Mouse (Mus musculus): ENCODE data around the gene C1qtnf9. TPM values are rescaled to one million over a fixed set of nuclear protein-coding genes. Genes with fewer than 3 reads are reported as not detected.

The C1qtnf9 gene
- polyA plus RNA-seq, 1 experiment = 16.8 TPM

DNA sequence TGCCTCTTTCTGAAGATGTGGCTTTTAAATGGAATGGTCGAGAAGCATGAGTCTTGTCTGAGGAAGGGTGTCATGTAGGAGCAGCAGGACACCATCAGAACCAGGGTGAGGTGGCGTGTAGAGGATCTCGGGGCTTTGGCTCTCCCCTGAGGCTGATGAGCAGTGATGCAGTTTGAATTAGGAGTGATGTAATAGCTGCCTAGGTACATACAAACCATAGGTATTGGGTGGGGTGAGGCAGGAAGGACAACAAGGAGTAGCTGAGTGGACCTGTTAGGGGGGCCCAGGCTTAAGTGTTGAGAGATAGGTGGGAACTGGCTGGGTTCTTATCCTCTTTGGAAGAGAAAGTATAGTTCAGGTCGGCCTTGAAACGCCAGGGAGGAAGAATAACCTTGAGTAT is 27.4 kb upstream of the C1qtnf9 start:
- H3K27ac ChIP-seq (replicated peaks; ENCODE audit: low read depth, low read length) = peak overlapping the region; percentile 74
- H3K4me3 ChIP-seq (ENCODE audit: insufficient read depth, low read depth, low read length) = no peak overlapping the region
- H3K4me1 ChIP-seq (ENCODE audit: control insufficient read depth, insufficient read depth, insufficient read length, low read length) = peaks cover 37% of the 10 kb centered on the region

DNA sequence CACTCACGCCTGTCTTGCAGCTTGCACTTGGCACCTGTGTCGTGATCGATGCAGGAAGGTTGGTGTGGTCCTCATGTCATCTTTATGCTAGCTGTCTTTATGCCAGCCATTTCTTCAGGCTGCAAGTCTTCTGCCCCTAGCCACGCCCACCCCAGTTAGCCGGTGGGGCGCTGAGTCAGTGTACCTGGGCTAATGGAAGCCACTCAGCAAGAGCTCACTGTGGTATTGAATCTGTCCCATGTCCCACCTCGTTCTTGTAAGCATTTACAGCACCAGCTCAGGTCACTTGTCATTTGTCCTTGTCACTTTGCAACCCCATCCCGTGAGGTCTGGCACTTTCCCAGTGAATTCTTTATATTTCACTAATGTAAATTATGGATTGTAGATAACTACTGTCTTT is 26.9 kb upstream of the C1qtnf9 start:
- Histone ChIP-seq H3K27ac (replicated peaks; ENCODE audit: low read depth, low read length) (peak overlapping the region; percentile 74), H3K4me1 (ENCODE audit: control insufficient read depth, insufficient read depth, insufficient read length, low read length) (peaks cover 37% of the 10 kb centered on the region), H3K4me3 (ENCODE audit: insufficient read depth, low read depth, low read length) (no peak overlapping the region)

DNA sequence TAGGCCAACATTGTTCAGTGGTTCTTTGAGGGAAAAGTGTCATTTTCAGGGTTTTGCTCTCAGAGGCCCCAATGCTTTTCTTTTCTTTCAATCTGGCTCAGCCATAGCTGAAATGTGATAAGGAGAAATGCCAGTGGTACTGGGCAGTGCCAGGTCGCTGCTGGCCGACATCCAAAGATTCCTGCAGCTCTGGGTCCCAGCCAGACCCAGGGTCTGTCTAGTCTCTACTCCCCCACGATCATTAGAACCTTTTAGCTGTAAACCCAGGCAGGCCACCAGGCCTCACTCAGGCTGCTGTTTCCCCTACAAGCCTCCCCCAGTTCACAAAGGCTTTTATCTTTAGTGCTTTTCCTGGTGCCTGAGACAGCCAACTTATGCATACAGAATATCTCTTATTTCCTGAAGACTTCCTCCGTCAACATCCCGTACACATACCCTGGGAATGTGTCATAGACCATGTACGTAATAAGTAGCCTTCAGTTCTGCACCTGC is 26.4 kb upstream of the C1qtnf9 start:
- peak overlapping the region; percentile 74 for H3K27ac ChIP-seq (replicated peaks; ENCODE audit: low read depth, low read length)
- peaks cover 32% of the 10 kb centered on the region for H3K4me1 ChIP-seq (ENCODE audit: control insufficient read depth, insufficient read depth, insufficient read length, low read length)
- no peak overlapping the region for H3K4me3 ChIP-seq (ENCODE audit: insufficient read depth, low read depth, low read length)

DNA sequence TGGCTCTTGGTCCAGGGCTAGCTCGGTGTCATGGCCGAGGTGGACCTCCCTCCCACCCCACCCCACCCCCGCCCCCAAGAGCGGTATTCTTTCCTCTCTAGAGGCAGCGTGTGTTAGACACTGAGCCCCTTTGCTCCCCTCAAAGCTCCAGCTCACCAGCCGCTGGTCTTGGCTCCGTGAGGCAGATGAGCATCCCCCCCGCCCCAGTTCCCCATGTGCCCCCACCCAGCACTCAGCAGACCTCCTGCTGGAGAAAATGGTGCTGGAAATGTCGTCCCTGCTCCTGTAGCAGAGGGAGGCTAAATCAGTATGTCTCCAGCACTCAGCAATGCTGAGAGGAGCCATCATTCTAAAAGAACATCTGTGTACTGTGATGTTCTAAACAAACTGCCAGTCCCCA is 24.3 kb upstream of the C1qtnf9 start:
- Histone ChIP-seq H3K4me3 (ENCODE audit: insufficient read depth, low read depth, low read length) (no peak overlapping the region), H3K27ac (replicated peaks; ENCODE audit: low read depth, low read length) (no peak overlapping the region), H3K4me1 (ENCODE audit: control insufficient read depth, insufficient read depth, insufficient read length, low read length) (peaks cover 20% of the 10 kb centered on the region)

DNA sequence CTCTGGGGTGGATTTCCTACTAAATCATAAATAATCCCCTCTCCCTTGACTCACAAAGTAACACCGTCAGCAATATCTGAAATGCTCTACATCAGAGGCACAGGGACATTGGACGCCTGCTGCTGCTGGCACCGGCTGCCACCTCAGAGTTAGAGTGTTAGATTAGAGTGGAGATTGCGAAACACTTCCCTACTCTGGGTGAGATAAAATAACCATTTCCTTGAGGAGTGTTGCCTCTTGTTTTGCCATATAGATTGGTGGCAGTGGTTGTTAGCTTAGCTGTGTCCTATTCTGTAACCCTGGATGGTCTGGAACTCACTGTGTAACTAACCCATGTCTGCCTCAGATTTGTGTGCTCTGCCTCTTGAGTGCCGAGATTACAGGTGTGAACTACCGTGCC is 22.7 kb upstream of the C1qtnf9 start:
- H3K4me3 ChIP-seq (ENCODE audit: insufficient read depth, low read depth, low read length) = no peak overlapping the region
- no peak overlapping the region for H3K27ac ChIP-seq (replicated peaks; ENCODE audit: low read depth, low read length)
- peaks cover 14% of the 10 kb centered on the region for H3K4me1 ChIP-seq (ENCODE audit: control insufficient read depth, insufficient read depth, insufficient read length, low read length)

DNA sequence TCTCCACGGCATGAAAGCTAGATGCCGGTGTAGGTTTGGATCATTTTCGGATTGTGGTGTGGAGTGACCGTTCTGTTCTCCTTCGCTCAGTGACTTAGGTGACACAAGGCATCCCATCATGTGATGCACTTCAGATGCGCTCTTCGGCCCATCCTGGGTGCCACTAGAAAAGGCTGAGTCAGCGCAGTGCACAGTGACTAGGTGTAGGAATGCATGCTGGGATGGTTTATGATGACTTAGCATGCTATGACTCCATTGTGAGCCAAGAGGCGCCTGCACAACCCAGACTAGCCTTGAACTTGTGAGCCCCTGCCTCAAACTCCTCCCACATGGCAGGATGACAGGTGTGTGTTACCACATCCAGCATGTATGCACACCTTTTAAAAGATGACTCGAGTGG is 21.8 kb upstream of the C1qtnf9 start:
- H3K27ac ChIP-seq (replicated peaks; ENCODE audit: low read depth, low read length) = no peak overlapping the region
- no peak overlapping the region for H3K4me3 ChIP-seq (ENCODE audit: insufficient read depth, low read depth, low read length)
- H3K4me1 ChIP-seq (ENCODE audit: control insufficient read depth, insufficient read depth, insufficient read length, low read length) = peaks cover 9% of the 10 kb centered on the region; the same call in 1 of the 2 replicates

DNA sequence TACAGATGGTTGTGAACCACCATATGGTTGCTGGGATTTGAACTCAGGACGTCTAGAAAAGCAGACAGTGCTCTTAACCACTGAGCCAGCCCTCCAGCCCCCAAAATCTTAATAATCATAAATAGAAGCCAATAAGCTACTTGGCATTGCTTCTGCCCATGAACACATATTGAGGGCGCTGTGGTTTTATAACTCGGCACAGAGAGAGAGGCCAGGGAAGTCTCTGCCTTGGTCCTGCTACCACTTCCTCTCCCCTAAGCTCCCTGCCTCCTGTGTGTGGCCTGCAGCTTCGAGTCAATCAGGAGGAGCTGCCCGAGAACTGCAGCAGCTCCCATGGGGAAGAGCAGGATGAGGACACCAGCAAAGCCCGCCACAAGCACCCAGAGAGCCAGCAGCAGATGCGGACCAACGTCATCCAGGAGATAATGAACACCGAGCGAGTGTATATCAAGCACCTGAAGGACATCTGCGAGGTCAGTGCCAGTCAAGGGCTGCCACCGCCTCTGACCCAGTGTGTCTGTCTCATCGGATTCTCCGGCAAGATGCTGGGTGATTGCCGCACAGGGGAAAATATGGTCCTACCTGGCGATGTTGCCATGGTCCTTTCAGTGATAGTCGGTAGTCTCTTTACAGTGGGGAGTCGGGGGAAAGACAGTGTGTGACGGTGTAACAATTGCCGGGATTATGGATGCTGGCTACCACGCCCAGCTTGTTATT is 20.6 kb upstream of the C1qtnf9 start:
- Histone ChIP-seq H3K4me3 (ENCODE audit: insufficient read depth, low read depth, low read length) (no peak overlapping the region), H3K4me1 (ENCODE audit: control insufficient read depth, insufficient read depth, insufficient read length, low read length) (peaks cover 4% of the 10 kb centered on the region), H3K27ac (replicated peaks; ENCODE audit: low read depth, low read length) (no peak overlapping the region)

DNA sequence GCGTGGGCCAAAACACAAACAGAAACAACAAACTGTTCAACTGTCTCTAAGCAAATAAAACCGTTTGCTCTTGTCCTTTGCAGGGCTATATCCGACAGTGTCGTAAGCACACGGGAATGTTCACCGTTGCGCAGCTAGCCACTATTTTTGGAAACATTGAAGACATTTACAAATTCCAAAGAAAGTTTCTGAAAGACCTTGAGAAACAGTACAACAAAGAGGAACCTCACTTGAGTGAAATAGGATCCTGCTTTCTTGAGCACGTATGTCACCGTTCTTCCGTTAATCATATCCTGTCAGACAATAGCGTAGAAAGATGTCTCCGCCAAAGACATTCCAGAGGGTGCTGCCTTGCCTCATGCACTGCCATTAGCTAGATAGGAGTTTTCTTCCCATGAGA is 18.1 kb upstream of the C1qtnf9 start:
- Histone ChIP-seq H3K4me3 (ENCODE audit: insufficient read depth, low read depth, low read length) (no peak overlapping the region), H3K27ac (replicated peaks; ENCODE audit: low read depth, low read length) (peak overlapping the region; percentile 94), H3K4me1 (ENCODE audit: control insufficient read depth, insufficient read depth, insufficient read length, low read length) (peaks cover 4% of the 10 kb centered on the region)

DNA sequence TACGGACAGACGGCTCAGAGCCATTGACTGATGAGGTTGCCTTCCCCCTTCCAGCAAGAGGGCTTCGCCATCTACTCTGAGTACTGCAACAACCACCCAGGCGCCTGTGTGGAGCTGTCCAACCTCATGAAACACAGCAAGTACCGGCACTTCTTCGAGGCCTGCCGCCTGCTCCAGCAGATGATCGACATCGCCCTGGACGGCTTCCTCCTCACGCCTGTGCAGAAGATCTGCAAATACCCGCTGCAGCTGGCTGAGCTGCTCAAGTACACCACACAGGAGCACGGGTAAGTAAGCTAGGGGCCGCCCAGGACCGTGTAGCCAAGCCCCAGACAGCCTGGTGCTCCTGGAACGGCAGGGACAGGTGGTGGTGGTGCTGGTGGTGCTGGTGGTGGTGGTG is 16.4 kb upstream of the C1qtnf9 start:
- Histone ChIP-seq H3K4me3 (ENCODE audit: insufficient read depth, low read depth, low read length) (no peak overlapping the region), H3K4me1 (ENCODE audit: control insufficient read depth, insufficient read depth, insufficient read length, low read length) (peaks cover 4% of the 10 kb centered on the region), H3K27ac (replicated peaks; ENCODE audit: low read depth, low read length) (no peak overlapping the region)

DNA sequence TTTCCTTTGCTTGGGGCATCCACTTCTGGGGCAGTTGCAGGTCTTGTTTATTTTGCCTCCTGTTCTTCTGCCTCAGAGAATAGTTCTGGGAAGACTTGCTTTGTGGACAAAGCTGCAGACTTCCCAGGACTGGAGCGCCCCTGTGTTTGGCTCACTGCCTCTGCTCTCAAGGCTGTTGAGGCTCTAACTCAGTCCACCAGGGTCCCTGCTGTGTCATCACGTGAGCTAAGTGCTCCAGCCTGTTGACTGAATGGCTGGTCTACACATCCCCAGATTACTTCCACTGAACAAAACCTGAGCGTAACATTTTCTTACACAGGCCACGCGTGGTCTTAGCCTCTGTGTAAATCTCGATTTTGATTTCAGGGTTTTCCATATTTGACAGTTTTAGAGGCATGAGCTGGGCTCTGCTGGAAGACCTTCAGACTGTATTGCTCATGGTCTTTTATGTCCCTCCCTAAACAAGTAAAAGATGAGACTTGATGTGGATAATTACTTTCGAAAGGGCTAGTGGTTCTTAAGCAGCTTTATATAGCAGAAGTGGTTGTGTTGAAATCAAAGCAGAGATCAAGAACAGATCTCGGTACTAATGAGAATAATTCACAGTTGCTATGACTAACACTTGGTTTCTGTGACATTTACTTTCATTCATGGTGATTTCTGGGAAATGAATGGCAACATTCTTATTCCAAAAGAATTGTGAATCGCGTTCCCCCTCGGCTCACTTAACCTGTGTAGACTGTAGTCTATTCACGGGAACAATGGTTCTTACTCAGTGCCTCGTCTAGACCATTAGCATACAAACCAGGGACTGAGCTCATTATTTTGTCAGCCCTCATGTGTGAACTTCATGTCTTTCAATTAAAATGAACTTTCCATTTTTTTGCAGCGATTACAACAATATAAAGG is 14.8 kb upstream of the C1qtnf9 start:
- H3K4me3 ChIP-seq (ENCODE audit: insufficient read depth, low read depth, low read length) = no peak overlapping the region
- H3K27ac ChIP-seq (replicated peaks; ENCODE audit: low read depth, low read length) = no peak overlapping the region
- peaks cover 4% of the 10 kb centered on the region for H3K4me1 ChIP-seq (ENCODE audit: control insufficient read depth, insufficient read depth, insufficient read length, low read length)

DNA sequence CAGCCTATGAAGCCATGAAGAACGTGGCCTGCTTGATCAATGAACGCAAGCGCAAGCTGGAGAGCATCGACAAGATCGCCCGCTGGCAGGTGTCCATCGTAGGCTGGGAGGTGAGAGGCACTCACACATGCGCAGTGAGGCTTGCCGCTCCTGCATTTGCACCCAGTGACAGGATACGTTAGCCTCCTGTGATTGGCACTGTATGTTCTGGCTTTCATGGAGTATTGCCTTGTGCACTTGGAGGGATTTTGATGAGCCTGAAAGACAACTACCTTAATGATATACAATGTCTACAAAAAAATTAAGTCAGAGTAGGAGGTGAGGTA is 14.2 kb upstream of the C1qtnf9 start:
- peaks cover 4% of the 10 kb centered on the region for H3K4me1 ChIP-seq (ENCODE audit: control insufficient read depth, insufficient read depth, insufficient read length, low read length)
- H3K4me3 ChIP-seq (ENCODE audit: insufficient read depth, low read depth, low read length) = no peak overlapping the region
- H3K27ac ChIP-seq (replicated peaks; ENCODE audit: low read depth, low read length) = no peak overlapping the region

DNA sequence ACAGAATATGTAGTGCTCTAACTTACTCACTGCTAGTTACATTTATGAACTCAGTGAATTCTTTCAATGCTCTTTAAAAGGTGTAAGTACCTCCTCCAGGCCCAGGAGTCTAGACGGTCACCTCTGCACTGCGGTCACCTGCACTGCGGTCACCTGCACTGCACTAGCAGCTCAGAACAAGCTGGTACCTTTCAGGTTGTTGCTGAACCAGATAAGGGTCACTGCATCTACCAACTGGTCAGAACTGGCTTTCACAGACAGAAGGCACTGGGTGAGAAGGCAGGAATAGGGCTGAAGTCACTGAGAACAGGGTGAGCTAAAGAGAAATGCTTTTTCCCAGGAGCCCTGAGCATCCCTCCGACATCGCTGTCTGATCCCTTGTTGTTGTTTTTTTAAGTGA is 13.3 kb upstream of the C1qtnf9 start:
- Histone ChIP-seq H3K27ac (replicated peaks; ENCODE audit: low read depth, low read length) (no peak overlapping the region), H3K4me1 (ENCODE audit: control insufficient read depth, insufficient read depth, insufficient read length, low read length) (peaks cover 4% of the 10 kb centered on the region), H3K4me3 (ENCODE audit: insufficient read depth, low read depth, low read length) (no peak overlapping the region)

DNA sequence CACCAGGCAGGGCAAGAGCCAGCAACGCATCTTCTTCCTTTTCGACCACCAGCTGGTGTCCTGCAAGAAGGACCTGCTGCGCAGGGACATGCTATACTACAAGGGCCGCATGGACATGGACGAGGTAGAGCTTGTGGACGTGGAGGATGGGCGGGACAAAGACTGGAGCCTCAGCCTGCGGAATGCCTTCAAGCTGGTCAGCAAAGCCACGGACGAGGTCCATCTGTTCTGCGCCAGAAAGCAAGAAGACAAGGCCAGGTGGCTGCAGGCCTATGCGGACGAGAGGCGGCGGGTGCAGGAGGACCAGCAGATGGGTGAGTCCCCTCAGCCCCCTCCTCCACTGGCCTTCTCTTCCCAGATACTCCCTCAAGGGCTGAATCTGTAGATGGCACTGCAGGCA is 11.7 kb upstream of the C1qtnf9 start:
- Histone ChIP-seq H3K4me1 (ENCODE audit: control insufficient read depth, insufficient read depth, insufficient read length, low read length) (no peaks in the 10 kb centered on the region; the same call in none of the 2 replicates), H3K27ac (replicated peaks; ENCODE audit: low read depth, low read length) (no peak overlapping the region), H3K4me3 (ENCODE audit: insufficient read depth, low read depth, low read length) (no peak overlapping the region)

DNA sequence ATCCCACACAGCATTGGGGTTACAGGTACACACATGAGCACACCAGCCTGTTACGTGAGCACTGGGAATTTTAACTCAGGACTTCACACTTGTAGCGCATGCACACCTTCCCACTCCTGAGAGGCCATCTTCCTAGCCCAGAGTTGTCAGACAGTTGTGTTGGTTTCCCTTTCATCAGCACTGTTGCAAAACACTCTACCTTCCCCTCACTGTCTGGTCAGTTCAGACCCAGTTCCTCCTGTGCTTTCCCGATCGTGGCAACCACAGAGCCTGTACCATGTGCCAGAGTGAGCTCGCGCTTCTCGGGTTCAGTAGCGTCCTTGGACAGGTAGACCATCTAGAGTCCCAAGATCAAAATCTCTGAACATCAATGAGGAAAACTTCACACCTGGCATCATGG is 10.7 kb upstream of the C1qtnf9 start:
- H3K27ac ChIP-seq (replicated peaks; ENCODE audit: low read depth, low read length) = no peak overlapping the region

DNA sequence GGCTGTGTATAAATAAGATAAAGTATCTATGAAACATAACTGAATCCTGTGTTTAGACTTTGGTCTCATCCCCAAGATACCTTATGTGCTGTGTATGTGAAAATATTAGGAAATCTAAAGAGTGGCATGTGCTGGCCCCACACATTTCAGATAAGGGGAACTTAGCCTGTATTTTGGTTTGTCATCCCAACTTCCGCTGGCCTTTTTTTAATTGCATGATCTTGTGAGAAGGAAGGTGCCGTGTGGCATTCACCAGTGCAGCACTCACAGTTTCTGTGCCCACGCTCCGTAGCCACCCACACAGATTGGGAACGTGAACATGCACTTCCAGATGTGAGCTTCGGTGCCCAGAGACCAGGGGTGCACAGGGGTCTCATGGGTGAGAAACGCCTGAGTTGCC is 10.2 kb upstream of the C1qtnf9 start:
- H3K4me1 ChIP-seq (ENCODE audit: control insufficient read depth, insufficient read depth, insufficient read length, low read length) = peaks cover 9% of the 10 kb centered on the region
- no peak overlapping the region for H3K27ac ChIP-seq (replicated peaks; ENCODE audit: low read depth, low read length)
- no peak overlapping the region for H3K4me3 ChIP-seq (ENCODE audit: insufficient read depth, low read depth, low read length)

More for the DNA sequence above, 10.7 kb upstream of the C1qtnf9 start:
- Histone ChIP-seq H3K4me1 (ENCODE audit: control insufficient read depth, insufficient read depth, insufficient read length, low read length) (peaks cover 8% of the 10 kb centered on the region), H3K4me3 (ENCODE audit: insufficient read depth, low read depth, low read length) (no peak overlapping the region)

DNA sequence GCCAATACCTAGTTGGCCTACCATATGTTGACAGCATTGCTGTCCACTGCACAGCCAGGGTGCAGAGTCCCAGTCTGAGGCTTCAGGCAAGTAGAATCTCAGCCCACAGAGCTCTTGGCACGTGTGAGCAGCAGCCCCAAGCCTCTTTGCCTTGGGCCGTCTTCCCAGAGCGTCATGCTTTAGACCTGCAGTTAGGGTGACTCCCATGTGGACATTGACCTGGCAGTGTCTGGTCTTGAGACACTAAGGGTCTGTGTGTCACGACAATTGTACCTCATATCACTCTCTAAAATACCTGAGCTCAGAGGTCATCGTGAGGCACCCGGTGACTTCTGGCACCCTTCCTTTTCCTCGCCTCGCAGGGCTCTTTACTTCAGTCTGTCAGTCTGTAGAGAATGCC is 8.8 kb upstream of the C1qtnf9 start:
- no peak overlapping the region for H3K4me3 ChIP-seq (ENCODE audit: insufficient read depth, low read depth, low read length)
- peaks cover 10% of the 10 kb centered on the region for H3K4me1 ChIP-seq (ENCODE audit: control insufficient read depth, insufficient read depth, insufficient read length, low read length)
- H3K27ac ChIP-seq (replicated peaks; ENCODE audit: low read depth, low read length) = no peak overlapping the region
